Mouse (Mus musculus): ENCODE measurements around the gene Tas1r2. TPM values are rescaled to one million over a fixed set of nuclear protein-coding genes. Genes with fewer than 3 reads are reported as not detected.

Tas1r2 gene
- polyA plus RNA-seq, 1 experiment, result not detected

DNA sequence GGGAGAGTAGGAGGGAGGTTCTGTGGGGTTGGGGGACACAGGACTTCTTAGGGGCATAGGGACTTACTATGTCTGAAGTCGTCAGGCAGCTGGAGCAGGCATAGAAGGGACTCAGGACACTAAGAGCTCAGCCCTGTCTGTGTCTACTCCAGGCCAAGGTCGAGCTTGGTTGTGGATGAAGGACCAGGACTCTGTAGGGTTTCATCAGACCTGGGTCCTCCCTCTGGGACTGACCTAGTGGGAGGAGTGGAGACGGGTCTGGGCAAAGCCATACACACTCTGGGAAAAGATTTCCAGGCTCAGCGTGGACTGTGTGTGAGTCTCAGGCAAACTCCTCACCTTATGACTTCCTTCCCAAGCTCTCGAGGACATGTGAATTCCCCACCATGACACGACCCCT lies 33.6 kb upstream of the Tas1r2 start:
- Histone ChIP-seq H3K4me1 (ENCODE audit: control insufficient read depth, insufficient read depth, low read length) (peaks cover 18% of the 10 kb centered on the region), H3K4me3 (ENCODE audit: insufficient read depth, low read depth, low read length) (no peak overlapping the region), H3K27ac (ENCODE audit: insufficient read depth, low read depth, low read length) (no peak overlapping the region)
- TF ChIP-seq CTCF (IDR thresholded peaks at IDR 0.05; ENCODE audit: insufficient read depth, low read depth, low read length), result no peak
- no peak for TF ChIP-seq POLR2A (IDR thresholded peaks at IDR 0.05; ENCODE audit: insufficient read depth, low read depth, low read length)
- WGBS, result 78% methylated on average over 6 of the region's 6 CpGs

DNA sequence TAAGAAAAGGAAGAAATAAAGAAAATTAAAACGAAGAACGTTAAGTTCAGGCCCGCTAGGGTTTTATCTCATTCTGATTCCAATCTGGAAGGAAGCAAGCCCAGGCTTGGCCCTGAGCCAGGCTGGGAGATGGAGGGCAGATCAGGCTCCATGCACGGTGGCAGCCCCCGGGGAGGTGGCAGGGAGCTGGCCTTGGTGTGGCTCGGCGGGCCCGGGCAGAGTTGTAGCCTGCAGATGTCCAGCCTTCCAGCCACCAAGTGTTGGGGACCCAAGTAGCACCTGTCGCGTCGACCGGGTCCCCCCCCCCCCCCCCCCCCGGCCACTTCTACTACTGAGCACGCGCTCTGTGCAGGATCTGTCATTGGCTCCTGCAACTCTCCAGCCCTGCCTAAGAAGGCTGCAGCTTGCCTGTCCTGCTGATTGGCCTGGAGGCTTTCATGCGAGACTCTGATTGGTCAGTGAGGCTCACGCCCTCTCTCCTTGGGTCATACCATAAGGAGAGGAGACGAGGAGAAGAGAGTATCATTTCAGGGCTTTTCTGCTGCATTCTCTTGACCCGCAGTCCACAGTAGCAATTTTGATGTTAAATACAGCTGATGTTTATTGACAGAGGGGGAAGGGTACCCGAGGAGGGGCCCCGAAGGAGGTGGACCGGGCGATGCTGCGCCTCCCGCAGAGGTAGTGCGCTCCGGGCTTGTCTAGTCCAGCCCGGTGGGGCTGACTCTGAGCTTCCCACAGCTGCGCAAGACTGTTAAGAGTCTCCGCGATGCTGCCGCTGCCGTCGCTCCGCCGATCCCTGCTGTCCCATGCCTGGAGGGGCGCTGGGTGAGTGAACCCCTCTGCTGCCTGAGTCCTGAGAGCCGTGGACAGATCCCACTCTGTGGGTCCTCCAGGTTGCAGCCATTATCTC lies 30.7 kb upstream of the Tas1r2 start, which contains the start of gene Aldh4a1:
Gene Aldh4a1, plus strand, starts transcription at position 494 of the 910 bp plus-strand sequence.
- 0% methylated on average over 32 of the region's 38 CpGs for WGBS
- peak within 1 kb of the TSS; percentile 92 for H3K27ac ChIP-seq (ENCODE audit: insufficient read depth, low read depth, low read length)
- TF ChIP-seq POLR2A (IDR thresholded peaks at IDR 0.05; ENCODE audit: insufficient read depth, low read depth, low read length) (peak; percentile 94), CTCF (IDR thresholded peaks at IDR 0.05; ENCODE audit: insufficient read depth, low read depth, low read length) (no peak)
- peak within 1 kb of the TSS; percentile 67 for H3K4me3 ChIP-seq (ENCODE audit: insufficient read depth, low read depth, low read length)
- peaks cover 19% of the 10 kb centered on the region for H3K4me1 ChIP-seq (ENCODE audit: control insufficient read depth, insufficient read depth, low read length)

DNA sequence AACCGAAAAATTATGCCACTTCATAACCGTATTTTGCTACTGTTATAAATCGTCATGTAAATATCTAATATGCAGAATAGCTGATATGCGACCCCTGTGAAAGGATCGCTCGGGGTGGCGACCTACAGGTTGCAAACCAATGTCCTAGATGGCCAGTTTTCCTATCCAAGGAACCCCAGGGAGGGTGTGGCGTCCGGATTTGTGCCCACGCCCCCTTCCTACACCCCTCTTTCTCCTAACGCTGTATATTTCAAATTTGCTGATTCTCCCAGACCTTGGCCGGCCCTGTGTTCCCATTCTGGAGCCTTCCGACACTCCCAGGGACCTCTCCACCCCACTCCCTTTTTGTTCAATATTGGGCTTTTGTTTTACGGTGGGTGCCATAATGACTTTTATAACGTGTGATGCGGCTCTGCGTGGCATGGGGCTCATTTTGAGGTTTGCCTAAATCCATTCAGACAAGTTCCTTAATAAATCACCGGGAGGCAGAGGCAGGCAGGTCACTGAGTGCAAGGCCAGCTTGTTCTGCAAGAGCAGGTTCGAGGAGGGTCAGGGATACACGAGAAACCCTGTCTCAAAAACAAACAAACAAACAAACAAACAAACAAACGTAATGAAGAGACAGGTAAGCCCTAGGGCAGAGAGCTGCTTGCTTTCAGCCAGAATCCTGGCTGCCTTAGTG lies 29.8 kb upstream of the Tas1r2 start:
- TF ChIP-seq CTCF (IDR thresholded peaks at IDR 0.05; ENCODE audit: insufficient read depth, low read depth, low read length) (no peak), POLR2A (IDR thresholded peaks at IDR 0.05; ENCODE audit: insufficient read depth, low read depth, low read length) (no peak)
- H3K27ac ChIP-seq (ENCODE audit: insufficient read depth, low read depth, low read length), result 0 out of 2 replicates have a peak overlapping the region, but pooled peaks have one; percentile 13
- 13% methylated on average over 21 of the region's 21 CpGs for WGBS

GRCm38 (mm10) chr4:139624116-139624489 lies 29.2 kb upstream of the Tas1r2 start:
- WGBS, result 59% methylated on average over 5 of the region's 5 CpGs
- H3K4me1 ChIP-seq (ENCODE audit: control insufficient read depth, insufficient read depth, low read length), result peaks cover 19% of the 10 kb centered on the region
- TF ChIP-seq CTCF (IDR thresholded peaks at IDR 0.05; ENCODE audit: insufficient read depth, low read depth, low read length) (no peak), POLR2A (IDR thresholded peaks at IDR 0.05; ENCODE audit: insufficient read depth, low read depth, low read length) (no peak)
- no peak overlapping the region for H3K27ac ChIP-seq (ENCODE audit: insufficient read depth, low read depth, low read length)
- H3K4me3 ChIP-seq (ENCODE audit: insufficient read depth, low read depth, low read length), result no peak overlapping the region

More for the DNA sequence above, 29.8 kb upstream of the Tas1r2 start:
- Histone ChIP-seq H3K4me1 (ENCODE audit: control insufficient read depth, insufficient read depth, low read length) (peaks cover 19% of the 10 kb centered on the region), H3K4me3 (ENCODE audit: insufficient read depth, low read depth, low read length) (peak overlapping the region; percentile 67)

GRCm38 (mm10) chr4:139624706-139625105 lies 28.6 kb upstream of the Tas1r2 start:
- no peak for TF ChIP-seq POLR2A (IDR thresholded peaks at IDR 0.05; ENCODE audit: insufficient read depth, low read depth, low read length)
- no peak for TF ChIP-seq CTCF (IDR thresholded peaks at IDR 0.05; ENCODE audit: insufficient read depth, low read depth, low read length)
- 49% methylated on average over 10 of the region's 10 CpGs for WGBS
- Histone ChIP-seq H3K4me1 (ENCODE audit: control insufficient read depth, insufficient read depth, low read length) (peaks cover 19% of the 10 kb centered on the region), H3K27ac (ENCODE audit: insufficient read depth, low read depth, low read length) (no peak overlapping the region), H3K4me3 (ENCODE audit: insufficient read depth, low read depth, low read length) (no peak overlapping the region)

DNA sequence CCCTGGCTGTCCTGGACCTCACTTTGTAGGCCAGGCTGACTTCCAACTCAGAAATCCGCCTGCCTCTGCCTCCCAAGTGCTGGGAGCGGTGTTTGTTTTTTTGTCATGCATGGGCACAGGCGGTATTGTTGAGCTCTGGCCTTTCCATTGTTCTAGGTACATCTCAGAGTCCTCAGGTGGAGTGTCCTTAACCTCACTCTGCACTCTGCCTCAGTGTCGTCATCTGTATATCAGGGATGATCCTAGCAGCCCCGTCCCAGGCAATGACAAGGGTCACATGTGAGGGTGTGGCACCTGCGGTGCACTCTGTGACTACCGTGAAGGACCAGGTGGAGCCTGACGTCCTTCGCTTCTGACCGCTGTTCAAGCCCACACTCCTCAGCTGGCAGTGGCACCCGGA lies 26.0 kb upstream of the Tas1r2 start:
- 96% methylated on average over 11 of the region's 11 CpGs for WGBS

GRCm38 (mm10) chr4:139630171-139630570 lies 23.2 kb upstream of the Tas1r2 start:
- Histone ChIP-seq H3K4me3 (ENCODE audit: insufficient read depth, low read depth, low read length) (no peak overlapping the region), H3K27ac (ENCODE audit: insufficient read depth, low read depth, low read length) (no peak overlapping the region), H3K4me1 (ENCODE audit: control insufficient read depth, insufficient read depth, low read length) (peaks cover 15% of the 10 kb centered on the region)
- WGBS, result 86% methylated on average over 10 of the region's 10 CpGs
- TF ChIP-seq POLR2A (IDR thresholded peaks at IDR 0.05; ENCODE audit: insufficient read depth, low read depth, low read length) (no peak), CTCF (IDR thresholded peaks at IDR 0.05; ENCODE audit: insufficient read depth, low read depth, low read length) (no peak)

More for the DNA sequence above, 26.0 kb upstream of the Tas1r2 start:
- Histone ChIP-seq H3K4me3 (ENCODE audit: insufficient read depth, low read depth, low read length) (no peak overlapping the region), H3K4me1 (ENCODE audit: control insufficient read depth, insufficient read depth, low read length) (peaks cover 30% of the 10 kb centered on the region), H3K27ac (ENCODE audit: insufficient read depth, low read depth, low read length) (no peak overlapping the region)
- no peak for TF ChIP-seq POLR2A (IDR thresholded peaks at IDR 0.05; ENCODE audit: insufficient read depth, low read depth, low read length)
- TF ChIP-seq CTCF (IDR thresholded peaks at IDR 0.05; ENCODE audit: insufficient read depth, low read depth, low read length), result no peak

GRCm38 (mm10) chr4:139631141-139631540 lies 22.2 kb upstream of the Tas1r2 start:
- Histone ChIP-seq H3K4me1 (ENCODE audit: control insufficient read depth, insufficient read depth, low read length) (peaks cover 15% of the 10 kb centered on the region), H3K27ac (ENCODE audit: insufficient read depth, low read depth, low read length) (no peak overlapping the region), H3K4me3 (ENCODE audit: insufficient read depth, low read depth, low read length) (no peak overlapping the region)
- TF ChIP-seq CTCF (IDR thresholded peaks at IDR 0.05; ENCODE audit: insufficient read depth, low read depth, low read length) (no peak), POLR2A (IDR thresholded peaks at IDR 0.05; ENCODE audit: insufficient read depth, low read depth, low read length) (no peak)
- WGBS, result 65% methylated on average over 5 of the region's 5 CpGs

All from olfactory bulb, adult 2 months (tissue).